Mouse (Mus musculus): Measurements from ENCODE around the gene Rapgef4. TPM values are rescaled to one million over a fixed set of nuclear protein-coding genes. Genes with fewer than 3 reads are reported as not detected.

Gene Rapgef4
- polyA plus RNA-seq, 1 experiment from 2014 or later, result 23.4 TPM

GRCm38 (mm10) chr2:72000102-72000501, 19.1 kb downstream of the Rapgef4 start:
- H3K9ac ChIP-seq (replicated peaks; ENCODE audit: low read depth, low read length), result no peak overlapping the region
- H3K27ac ChIP-seq (ENCODE audit: low read length), result no peak overlapping the region
- H3K4me3 ChIP-seq (replicated peaks; ENCODE audit: low read length), result no peak overlapping the region
- no peak overlapping the region for H3K4me2 ChIP-seq (ENCODE audit: low read length)
- WGBS, result 71% methylated on average over 2 of the region's 2 CpGs
- H3K27me3 ChIP-seq (replicated peaks; ENCODE audit: control insufficient read depth, insufficient read depth, low read length), result no peaks in the 10 kb centered on the region
- no peak for ATAC-seq
- H3K36me3 ChIP-seq (ENCODE audit: control insufficient read depth, insufficient read depth), result no peaks in the 10 kb centered on the region
- H3K9me3 ChIP-seq (ENCODE audit: control insufficient read depth, low read length), result no peaks in the 10 kb centered on the region
- no peaks in the 10 kb centered on the region for H3K4me1 ChIP-seq (replicated peaks; ENCODE audit: control insufficient read depth, insufficient read depth, low read length)

GRCm38 (mm10) chr2:72002843-72003370, 21.9 kb downstream of the Rapgef4 start:
- no peaks in the 10 kb centered on the region for H3K27me3 ChIP-seq (replicated peaks; ENCODE audit: control insufficient read depth, insufficient read depth, low read length)
- H3K4me1 ChIP-seq (replicated peaks; ENCODE audit: control insufficient read depth, insufficient read depth, low read length), result no peaks in the 10 kb centered on the region
- no peak for ATAC-seq
- H3K4me3 ChIP-seq (replicated peaks; ENCODE audit: low read length), result no peak overlapping the region
- no peak overlapping the region for H3K27ac ChIP-seq (ENCODE audit: low read length)
- WGBS, result 75% methylated on average over 5 of the region's 5 CpGs
- no peak overlapping the region for H3K9ac ChIP-seq (replicated peaks; ENCODE audit: low read depth, low read length)
- peaks cover 5% of the 10 kb centered on the region; the same call in 1 of the 2 replicates for H3K9me3 ChIP-seq (ENCODE audit: control insufficient read depth, low read length)
- no peak overlapping the region for H3K4me2 ChIP-seq (ENCODE audit: low read length)
- no peaks in the 10 kb centered on the region for H3K36me3 ChIP-seq (ENCODE audit: control insufficient read depth, insufficient read depth)

- WGBS, result 87% methylated on average over 13 of the region's 13 CpGs
- Histone ChIP-seq H3K27ac (ENCODE audit: low read length) (no peak overlapping the region), H3K4me2 (ENCODE audit: low read length) (no peak overlapping the region), H3K9ac (replicated peaks; ENCODE audit: low read depth, low read length) (no peak overlapping the region), H3K9me3 (ENCODE audit: control insufficient read depth, low read length) (peaks cover 5% of the 10 kb centered on the region; the same call in 1 of the 2 replicates), H3K36me3 (ENCODE audit: control insufficient read depth, insufficient read depth) (no peaks in the 10 kb centered on the region), H3K27me3 (replicated peaks; ENCODE audit: control insufficient read depth, insufficient read depth, low read length) (no peaks in the 10 kb centered on the region), H3K4me1 (replicated peaks; ENCODE audit: control insufficient read depth, insufficient read depth, low read length) (no peaks in the 10 kb centered on the region), H3K4me3 (replicated peaks; ENCODE audit: low read length) (no peak overlapping the region)
- ATAC-seq, result no peak
Measured at GRCm38 (mm10) chr2:72003756-72004525, 22.9 kb downstream of the Rapgef4 start.

DNA sequence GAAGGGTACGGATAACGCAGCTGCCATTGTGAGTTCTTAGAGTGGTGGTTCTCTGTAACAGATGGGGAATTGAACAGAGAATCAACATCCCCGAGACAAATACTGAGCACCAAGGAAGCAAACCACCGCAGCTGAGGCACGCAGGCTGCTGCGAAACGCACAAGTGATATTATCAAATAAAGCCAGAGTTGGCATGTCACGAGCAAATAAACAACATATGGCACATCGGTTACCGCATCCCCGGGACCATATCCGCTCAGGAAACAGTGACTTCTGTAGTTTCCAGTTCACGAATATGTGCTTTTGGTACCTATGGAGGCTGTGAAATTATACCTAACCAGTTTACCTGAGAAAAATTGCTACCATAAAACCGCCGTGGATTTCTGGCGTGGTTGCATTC, 24.0 kb downstream of the Rapgef4 start:
- no peak overlapping the region for H3K4me2 ChIP-seq (ENCODE audit: low read length)
- no peak overlapping the region for H3K4me3 ChIP-seq (replicated peaks; ENCODE audit: low read length)
- H3K9ac ChIP-seq (replicated peaks; ENCODE audit: low read depth, low read length), result no peak overlapping the region
- H3K27me3 ChIP-seq (replicated peaks; ENCODE audit: control insufficient read depth, insufficient read depth, low read length), result no peaks in the 10 kb centered on the region
- WGBS, result 74% methylated on average over 16 of the region's 16 CpGs
- H3K27ac ChIP-seq (ENCODE audit: low read length), result no peak overlapping the region
- H3K9me3 ChIP-seq (ENCODE audit: control insufficient read depth, low read length), result peaks cover 5% of the 10 kb centered on the region; the same call in 1 of the 2 replicates
- no peaks in the 10 kb centered on the region for H3K36me3 ChIP-seq (ENCODE audit: control insufficient read depth, insufficient read depth)
- 0 out of 2 replicates have a peak, but pooled peaks cover under 1% of the 10 kb centered on the region for H3K4me1 ChIP-seq (replicated peaks; ENCODE audit: control insufficient read depth, insufficient read depth, low read length)
- ATAC-seq, result no peak

- peaks cover 5% of the 10 kb centered on the region; the same call in 1 of the 2 replicates for H3K9me3 ChIP-seq (ENCODE audit: control insufficient read depth, low read length)
- ATAC-seq, result peak; percentile 49
- no peaks in the 10 kb centered on the region for H3K36me3 ChIP-seq (ENCODE audit: control insufficient read depth, insufficient read depth)
- H3K4me2 ChIP-seq (ENCODE audit: low read length), result no peak overlapping the region
- H3K27me3 ChIP-seq (replicated peaks; ENCODE audit: control insufficient read depth, insufficient read depth, low read length), result no peaks in the 10 kb centered on the region
- WGBS, result 39% methylated on average over 3 of the region's 3 CpGs
- H3K27ac ChIP-seq (ENCODE audit: low read length), result no peak overlapping the region
- H3K4me1 ChIP-seq (replicated peaks; ENCODE audit: control insufficient read depth, insufficient read depth, low read length), result 0 out of 2 replicates have a peak, but pooled peaks cover 2% of the 10 kb centered on the region
- H3K9ac ChIP-seq (replicated peaks; ENCODE audit: low read depth, low read length), result no peak overlapping the region
- no peak overlapping the region for H3K4me3 ChIP-seq (replicated peaks; ENCODE audit: low read length)
Measured at GRCm38 (mm10) chr2:72009446-72010218, 28.6 kb downstream of the Rapgef4 start.

DNA sequence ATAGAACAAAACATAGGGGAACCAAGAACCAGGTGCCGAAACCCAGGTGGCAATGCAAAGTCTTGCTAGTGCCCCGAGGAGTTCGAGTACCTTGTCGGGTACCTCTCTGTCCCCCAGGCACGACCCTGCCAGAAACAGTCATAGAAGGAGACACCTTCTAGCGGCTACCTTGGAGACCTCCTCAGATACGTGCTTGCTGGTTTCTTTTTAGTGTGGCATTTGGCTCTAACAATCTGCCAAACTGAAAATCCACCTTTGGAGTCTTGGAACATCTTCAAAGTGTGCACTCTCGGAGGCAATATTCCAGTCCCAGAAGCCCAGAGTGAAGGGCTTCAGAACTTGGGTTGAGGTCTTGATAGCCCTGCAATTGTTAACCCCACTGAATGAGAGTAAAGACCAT, 34.3 kb downstream of the Rapgef4 start:
- H3K36me3 ChIP-seq (ENCODE audit: control insufficient read depth, insufficient read depth), result no peaks in the 10 kb centered on the region
- ATAC-seq, result no peak
- no peak overlapping the region for H3K4me2 ChIP-seq (ENCODE audit: low read length)
- no peaks in the 10 kb centered on the region for H3K4me1 ChIP-seq (replicated peaks; ENCODE audit: control insufficient read depth, insufficient read depth, low read length)
- H3K9me3 ChIP-seq (ENCODE audit: control insufficient read depth, low read length), result no peaks in the 10 kb centered on the region
- WGBS, result 76% methylated on average over 8 of the region's 8 CpGs
- no peaks in the 10 kb centered on the region for H3K27me3 ChIP-seq (replicated peaks; ENCODE audit: control insufficient read depth, insufficient read depth, low read length)
- H3K9ac ChIP-seq (replicated peaks; ENCODE audit: low read depth, low read length), result no peak overlapping the region
- no peak overlapping the region for H3K4me3 ChIP-seq (replicated peaks; ENCODE audit: low read length)
- no peak overlapping the region for H3K27ac ChIP-seq (ENCODE audit: low read length)

DNA sequence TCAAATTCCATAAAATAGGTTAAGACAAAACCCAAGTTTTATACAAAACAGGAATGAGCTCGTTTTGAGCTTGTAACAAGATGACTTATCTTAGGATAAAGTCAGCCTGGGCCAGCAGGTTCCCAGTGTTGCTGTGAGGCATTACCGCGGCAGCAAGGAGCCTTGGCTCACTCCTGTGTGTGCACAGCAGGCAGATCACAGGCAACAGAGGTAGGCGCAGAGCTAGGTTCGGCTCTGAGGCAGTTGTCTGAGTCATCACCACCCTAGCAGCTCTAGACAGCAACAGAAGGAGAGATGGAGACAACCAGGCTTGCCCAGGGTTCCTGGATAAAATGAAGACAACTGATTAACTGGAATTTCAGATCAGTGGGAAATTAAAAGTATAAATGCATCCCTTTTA, 35.0 kb downstream of the Rapgef4 start:
- Histone ChIP-seq H3K36me3 (ENCODE audit: control insufficient read depth, insufficient read depth) (no peaks in the 10 kb centered on the region), H3K27me3 (replicated peaks; ENCODE audit: control insufficient read depth, insufficient read depth, low read length) (no peaks in the 10 kb centered on the region), H3K4me1 (replicated peaks; ENCODE audit: control insufficient read depth, insufficient read depth, low read length) (no peaks in the 10 kb centered on the region), H3K27ac (ENCODE audit: low read length) (no peak overlapping the region), H3K4me2 (ENCODE audit: low read length) (no peak overlapping the region), H3K4me3 (replicated peaks; ENCODE audit: low read length) (no peak overlapping the region), H3K9me3 (ENCODE audit: control insufficient read depth, low read length) (no peaks in the 10 kb centered on the region), H3K9ac (replicated peaks; ENCODE audit: low read depth, low read length) (no peak overlapping the region)
- 25% methylated on average over 5 of the region's 5 CpGs for WGBS
- no peak for ATAC-seq

DNA sequence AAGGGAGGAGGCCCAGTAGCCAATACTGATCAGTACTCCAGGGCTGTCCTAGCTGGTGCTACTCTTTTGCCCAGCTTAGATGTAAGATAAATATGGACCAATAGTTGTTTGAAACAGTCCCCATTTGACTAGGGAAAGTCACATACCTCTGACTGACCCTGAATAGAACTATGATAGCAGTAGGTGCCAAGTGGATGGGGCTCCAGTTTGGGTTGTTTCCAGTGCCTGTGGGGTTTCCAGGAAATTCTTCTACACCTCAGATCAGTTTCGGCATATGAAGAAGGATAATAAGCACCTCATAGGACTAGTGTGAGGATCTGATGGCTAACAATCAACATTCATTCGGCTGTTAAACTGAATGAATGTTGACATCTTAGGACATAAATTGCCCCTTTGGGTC, 36.1 kb downstream of the Rapgef4 start:
- H3K9ac ChIP-seq (replicated peaks; ENCODE audit: low read depth, low read length), result no peak overlapping the region
- no peak for ATAC-seq

DNA sequence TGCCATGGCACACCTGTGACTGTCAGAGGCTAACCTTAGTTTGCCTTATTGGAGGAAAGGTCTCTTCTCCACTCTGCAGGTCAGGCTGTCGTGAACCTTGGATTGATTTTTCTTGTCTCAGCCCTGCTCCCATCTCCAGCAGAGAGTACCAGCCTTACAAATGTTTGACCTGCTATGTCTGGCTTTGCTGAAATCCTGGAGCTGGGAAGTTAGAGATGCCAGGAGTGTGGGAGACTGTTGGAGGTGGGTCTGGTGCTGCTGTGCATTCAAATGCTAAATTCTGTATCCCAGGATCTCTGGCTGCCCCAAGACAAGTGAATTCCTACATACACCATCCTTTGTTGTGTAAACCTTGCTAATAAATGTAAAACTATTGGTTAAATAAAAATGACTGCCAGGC, 37.7 kb downstream of the Rapgef4 start:
- Histone ChIP-seq H3K27ac (ENCODE audit: low read length) (no peak overlapping the region), H3K4me1 (replicated peaks; ENCODE audit: control insufficient read depth, insufficient read depth, low read length) (no peaks in the 10 kb centered on the region), H3K36me3 (ENCODE audit: control insufficient read depth, insufficient read depth) (no peaks in the 10 kb centered on the region), H3K4me3 (replicated peaks; ENCODE audit: low read length) (no peak overlapping the region), H3K9me3 (ENCODE audit: control insufficient read depth, low read length) (peaks cover 2% of the 10 kb centered on the region; the same call in 1 of the 2 replicates), H3K27me3 (replicated peaks; ENCODE audit: control insufficient read depth, insufficient read depth, low read length) (no peaks in the 10 kb centered on the region), H3K4me2 (ENCODE audit: low read length) (no peak overlapping the region), H3K9ac (replicated peaks; ENCODE audit: low read depth, low read length) (no peak overlapping the region)
- no peak for ATAC-seq
- 85% methylated on average over 1 of the region's 1 CpGs for WGBS

More for the DNA sequence above, 36.1 kb downstream of the Rapgef4 start:
- no peaks in the 10 kb centered on the region for H3K36me3 ChIP-seq (ENCODE audit: control insufficient read depth, insufficient read depth)
- WGBS, result 90% methylated on average over 2 of the region's 2 CpGs
- H3K4me1 ChIP-seq (replicated peaks; ENCODE audit: control insufficient read depth, insufficient read depth, low read length), result no peaks in the 10 kb centered on the region
- no peak overlapping the region for H3K4me3 ChIP-seq (replicated peaks; ENCODE audit: low read length)
- H3K27me3 ChIP-seq (replicated peaks; ENCODE audit: control insufficient read depth, insufficient read depth, low read length), result no peaks in the 10 kb centered on the region
- no peak overlapping the region for H3K27ac ChIP-seq (ENCODE audit: low read length)
- H3K4me2 ChIP-seq (ENCODE audit: low read length), result no peak overlapping the region
- H3K9me3 ChIP-seq (ENCODE audit: control insufficient read depth, low read length), result no peaks in the 10 kb centered on the region

Data from forebrain, embryonic 16.5 days (tissue).